Mouse (Mus musculus) liver, adult 10 weeks (tissue): ENCODE data around the gene Dytn. TPM values are rescaled to one million over a fixed set of nuclear protein-coding genes. Genes with fewer than 3 reads are reported as not detected.

ENCODE experiments used
- polyA plus RNA-seq: library from polyadenylated mRNA; stranded (reverse); fragments of 350-450 nt; fragmentation: Illumina TruSeq; extraction: RNeasy Lipid Tissue Mini Kit (QIAGEN cat#74804); gene quantifications from one replicate; pipeline ENCODE4 v1.2.3, GENCODE M21; 2014; ENCODE audit warnings: low read depth, low replicate concordance

Gene Dytn
- not detected for polyA plus RNA-seq

DNA sequence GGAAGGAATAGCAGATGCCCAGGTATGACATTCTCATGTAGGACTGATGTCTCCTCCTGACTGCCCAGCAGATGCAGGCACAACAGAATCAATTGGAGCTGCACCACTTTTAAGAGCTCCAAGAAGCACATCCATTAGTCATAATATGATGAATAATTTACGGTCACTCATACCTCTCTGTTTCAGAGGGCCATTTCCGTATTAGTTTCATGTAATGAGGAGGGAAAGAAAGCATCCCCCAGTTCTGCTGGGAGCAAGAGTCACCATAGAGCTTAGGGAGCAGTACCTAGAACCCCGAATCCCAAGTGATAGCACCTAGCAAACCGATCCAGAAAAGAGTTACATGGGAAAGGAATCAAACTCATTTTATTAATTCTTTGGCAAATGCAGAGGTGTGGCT is at the start of gene Dytn:
Gene Dytn (minus strand): TSS at position 101 of the 400 bp plus-strand sequence.

GRCm38 (mm10) chr1:63730240-63730771 is 43.6 kb upstream of the Dytn start, which contains the start of the genes Mdh1b and Fastkd2:
Gene Mdh1b, minus strand, starts transcription at chr1:63730318.
Gene Fastkd2, plus strand, starts transcription at chr1:63730614.

DNA sequence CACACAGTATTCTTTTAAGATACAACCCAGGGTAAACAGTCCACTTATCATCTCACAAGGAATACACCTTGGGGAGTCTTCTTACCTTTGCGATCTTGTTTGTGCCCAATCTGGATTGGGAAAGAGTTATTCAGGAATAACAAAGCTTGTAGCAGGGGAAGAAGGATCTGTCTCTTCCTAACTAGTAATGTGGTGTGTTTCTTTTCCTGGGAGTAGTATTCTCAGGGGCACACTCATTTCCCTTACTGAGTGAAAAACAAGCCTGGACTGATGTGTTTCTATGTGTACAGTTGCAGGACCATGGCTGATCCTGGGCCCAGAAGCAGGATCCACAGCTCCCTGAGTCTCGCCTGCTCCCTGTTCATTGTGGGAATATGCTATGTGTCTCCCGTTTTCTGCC is 71.1 kb downstream of the Dytn start, which contains the start of gene Gm39653:
Gene Gm39653 (plus strand): TSS at position 301 of the 400 bp plus-strand sequence.

Other genes starting within 250 kb of the Dytn start
- gene Adam23, start 241.0 kb downstream of the Dytn start, polyA plus RNA-seq, result 7.4 TPM
- gene Gm39653, start 71.0 kb downstream of the Dytn start, polyA plus RNA-seq, result not detected
- not detected for gene Mdh1b, start 43.4 kb upstream of the Dytn start, polyA plus RNA-seq
- gene Fastkd2, start 43.7 kb upstream of the Dytn start, polyA plus RNA-seq, result 29.7 TPM
- not detected for gene 4933402D24Rik, start 82.3 kb upstream of the Dytn start, polyA plus RNA-seq